Mouse (Mus musculus): ENCODE results near the gene Zfp184. TPM values are rescaled to one million over a fixed set of nuclear protein-coding genes. Genes with fewer than 3 reads are reported as not detected.
A peak's percentile ranks its signal among the peaks of the same experiment; 100 is the strongest.

Gene Zfp184
- polyA plus RNA-seq, 1 experiment: 0.95 TPM

DNA sequence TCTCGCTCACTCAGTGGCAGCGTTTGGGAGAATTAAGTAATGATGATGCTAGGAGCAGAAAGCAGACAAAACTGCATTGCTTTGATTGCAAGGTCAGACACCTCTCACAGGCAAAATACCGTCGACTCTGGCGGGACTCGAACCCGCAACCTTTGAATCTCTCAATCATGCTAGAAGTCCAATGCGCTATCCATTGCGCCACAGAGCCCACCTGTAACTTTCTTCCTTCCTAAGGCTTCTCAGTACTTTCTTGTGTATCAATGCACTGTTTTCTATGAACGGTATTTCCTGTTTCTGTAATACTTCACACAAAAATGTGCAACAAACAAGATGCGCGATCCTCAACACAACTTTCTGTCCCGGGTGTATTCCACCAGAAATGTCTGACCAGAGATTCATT is 27.9 kb upstream of the Zfp184 start:
- Histone ChIP-seq H3K27ac (ENCODE audit: insufficient read depth, low read length) (no peak overlapping the region), H3K4me1 (ENCODE audit: control insufficient read depth, insufficient read depth, low read length) (no peaks in the 10 kb centered on the region), H3K27me3 (ENCODE audit: control insufficient read depth, insufficient read depth, low read length) (peaks cover 7% of the 10 kb centered on the region; the same call in 1 of the 2 replicates), H3K4me3 (replicated peaks; ENCODE audit: insufficient read depth, low read depth, low read length) (no peak overlapping the region)
- TF ChIP-seq CTCF (IDR thresholded peaks at IDR 0.05; ENCODE audit: borderline replicate concordance, insufficient read depth, low read depth, low read length) (no peak), POLR2A (IDR thresholded peaks at IDR 0.05; ENCODE audit: borderline replicate concordance, insufficient read depth, low read length) (no peak)
- no peak for DNase-seq
- WGBS: 28% methylated on average over 13 of the region's 13 CpGs

DNA sequence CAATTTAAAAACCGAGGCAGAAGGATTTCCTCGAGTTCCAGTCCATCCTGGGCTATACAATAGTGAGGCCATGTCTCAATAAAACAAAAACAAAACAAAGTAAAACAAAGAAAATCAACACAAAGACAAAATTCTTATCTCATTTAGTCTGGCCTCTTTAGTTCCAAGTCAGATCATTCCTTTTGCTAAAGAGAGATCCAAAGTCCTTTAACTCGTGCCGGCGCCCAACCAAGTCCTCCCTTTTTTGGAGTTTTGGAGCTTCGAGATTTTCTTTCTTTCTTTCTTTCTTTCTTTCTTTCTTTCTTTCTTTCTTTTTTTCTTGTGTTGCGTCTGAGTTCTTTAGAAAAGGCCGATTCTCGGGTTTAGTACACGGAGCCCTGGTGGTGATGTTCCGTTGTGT is 27.4 kb upstream of the Zfp184 start:
- Histone ChIP-seq H3K27ac (ENCODE audit: insufficient read depth, low read length) (no peak overlapping the region), H3K4me1 (ENCODE audit: control insufficient read depth, insufficient read depth, low read length) (no peaks in the 10 kb centered on the region), H3K27me3 (ENCODE audit: control insufficient read depth, insufficient read depth, low read length) (peaks cover 7% of the 10 kb centered on the region; the same call in 1 of the 2 replicates), H3K4me3 (replicated peaks; ENCODE audit: insufficient read depth, low read depth, low read length) (no peak overlapping the region)
- TF ChIP-seq CTCF (IDR thresholded peaks at IDR 0.05; ENCODE audit: borderline replicate concordance, insufficient read depth, low read depth, low read length) (no peak), POLR2A (IDR thresholded peaks at IDR 0.05; ENCODE audit: borderline replicate concordance, insufficient read depth, low read length) (no peak)
- WGBS: 17% methylated on average over 11 of the region's 11 CpGs
- no peak for DNase-seq

DNA sequence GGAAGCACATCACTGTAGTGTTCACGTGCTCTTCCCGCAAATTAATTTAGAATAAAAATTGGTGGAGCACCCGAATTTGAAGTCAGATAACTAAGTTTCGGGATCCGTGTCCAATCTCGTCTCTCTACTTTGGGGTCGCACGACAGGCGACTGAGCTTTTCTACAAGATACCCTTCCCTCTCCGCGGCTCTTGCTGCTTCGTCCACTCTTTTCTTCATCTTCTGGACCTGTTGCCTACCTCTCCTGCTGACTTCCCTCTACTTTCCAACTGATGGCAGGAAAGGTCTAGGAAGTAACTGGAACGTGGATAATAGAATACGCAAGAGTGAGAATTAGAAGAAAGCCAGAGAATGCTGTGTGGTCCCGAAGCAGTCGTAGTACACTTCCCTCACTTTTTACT is 26.9 kb upstream of the Zfp184 start:
- Histone ChIP-seq H3K4me3 (replicated peaks; ENCODE audit: insufficient read depth, low read depth, low read length) (no peak overlapping the region), H3K4me1 (ENCODE audit: control insufficient read depth, insufficient read depth, low read length) (no peaks in the 10 kb centered on the region), H3K27me3 (ENCODE audit: control insufficient read depth, insufficient read depth, low read length) (peaks cover 7% of the 10 kb centered on the region; the same call in 1 of the 2 replicates), H3K27ac (ENCODE audit: insufficient read depth, low read length) (no peak overlapping the region)
- DNase-seq: no peak
- 7% methylated on average over 16 of the region's 16 CpGs for WGBS
- TF ChIP-seq CTCF (IDR thresholded peaks at IDR 0.05; ENCODE audit: borderline replicate concordance, insufficient read depth, low read depth, low read length) (no peak), POLR2A (IDR thresholded peaks at IDR 0.05; ENCODE audit: borderline replicate concordance, insufficient read depth, low read length) (no peak)

DNA sequence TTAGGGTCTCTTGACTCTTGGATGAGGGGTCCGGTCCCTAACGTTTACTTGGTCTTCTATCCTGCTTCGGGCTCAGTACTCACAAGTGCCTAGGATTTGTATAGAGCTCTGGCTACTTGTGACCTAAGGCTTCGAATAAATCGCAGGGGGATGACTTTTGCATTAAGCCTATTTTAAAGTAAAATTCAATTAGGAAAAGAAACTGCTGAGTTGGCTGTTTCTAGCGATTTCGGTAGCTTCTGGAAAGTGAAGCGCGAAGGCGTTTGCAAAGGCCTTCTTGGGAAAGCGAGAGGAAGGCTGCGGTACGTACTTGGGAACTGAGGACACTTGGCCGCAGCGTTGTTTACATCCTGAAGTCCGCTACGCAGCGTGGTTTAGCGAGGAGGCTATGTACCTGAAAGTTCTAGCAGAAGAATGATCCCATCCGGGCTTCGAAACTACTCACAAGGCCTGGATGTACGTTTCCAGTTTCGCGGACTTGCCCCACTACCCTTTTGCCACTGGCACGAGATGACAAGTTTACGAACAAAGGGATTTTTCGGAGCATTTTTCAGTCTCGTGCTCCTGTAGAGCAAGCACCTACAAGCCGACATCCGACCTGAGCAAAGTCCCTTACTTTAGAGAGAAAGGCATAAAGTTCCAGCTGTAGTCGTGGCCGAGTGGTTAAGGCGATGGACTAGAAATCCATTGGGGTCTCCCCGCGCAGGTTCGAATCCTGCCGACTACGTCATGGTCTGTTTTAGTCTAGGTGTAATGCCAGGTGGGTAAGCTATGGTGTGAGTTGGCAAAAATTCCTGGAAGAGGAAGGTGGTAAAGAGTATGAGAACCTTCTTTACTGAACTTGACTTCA is 26.1 kb upstream of the Zfp184 start:
- TF ChIP-seq POLR2A (IDR thresholded peaks at IDR 0.05; ENCODE audit: borderline replicate concordance, insufficient read depth, low read length) (no peak), CTCF (IDR thresholded peaks at IDR 0.05; ENCODE audit: borderline replicate concordance, insufficient read depth, low read depth, low read length) (no peak)
- Histone ChIP-seq H3K27me3 (ENCODE audit: control insufficient read depth, insufficient read depth, low read length) (peaks cover 7% of the 10 kb centered on the region; the same call in 1 of the 2 replicates), H3K4me3 (replicated peaks; ENCODE audit: insufficient read depth, low read depth, low read length) (peak overlapping the region; percentile 29), H3K27ac (ENCODE audit: insufficient read depth, low read length) (no peak overlapping the region), H3K4me1 (ENCODE audit: control insufficient read depth, insufficient read depth, low read length) (no peaks in the 10 kb centered on the region)
- peak; percentile 21 to 33 for DNase-seq
- WGBS: 8% methylated on average over 38 of the region's 38 CpGs

DNA sequence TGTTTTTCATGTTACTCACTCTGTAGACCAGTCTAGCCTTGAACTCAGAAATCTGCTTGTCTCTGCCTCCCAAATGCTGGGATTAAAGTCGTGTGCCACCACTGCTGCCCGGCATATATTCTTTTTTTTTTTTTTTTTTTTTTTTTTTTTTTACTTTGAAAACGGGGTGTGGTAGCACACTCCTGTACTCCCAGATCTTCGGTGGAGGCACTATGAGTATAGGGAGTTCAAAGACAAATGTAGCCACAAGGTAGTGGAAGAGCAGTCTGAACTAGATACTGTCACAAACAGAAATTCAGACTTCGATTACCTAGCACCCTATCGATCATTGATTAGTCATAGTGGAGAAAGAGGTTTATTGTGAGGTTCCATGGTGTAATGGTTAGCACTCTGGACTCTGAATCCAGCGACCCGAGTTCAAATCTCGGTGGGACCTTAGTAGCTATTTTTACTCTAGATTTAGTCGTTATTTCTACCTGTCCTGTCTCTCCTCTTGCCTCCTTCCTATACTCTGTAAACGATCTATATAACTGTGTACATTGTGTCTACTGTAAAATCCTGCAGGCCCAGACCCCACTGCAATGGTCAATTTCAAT is 25.0 kb upstream of the Zfp184 start:
- Histone ChIP-seq H3K27ac (ENCODE audit: insufficient read depth, low read length) (no peak overlapping the region), H3K27me3 (ENCODE audit: control insufficient read depth, insufficient read depth, low read length) (peaks cover 7% of the 10 kb centered on the region; the same call in 1 of the 2 replicates), H3K4me1 (ENCODE audit: control insufficient read depth, insufficient read depth, low read length) (no peaks in the 10 kb centered on the region), H3K4me3 (replicated peaks; ENCODE audit: insufficient read depth, low read depth, low read length) (no peak overlapping the region)
- no peak for TF ChIP-seq CTCF (IDR thresholded peaks at IDR 0.05; ENCODE audit: borderline replicate concordance, insufficient read depth, low read depth, low read length)
- no peak for TF ChIP-seq POLR2A (IDR thresholded peaks at IDR 0.05; ENCODE audit: borderline replicate concordance, insufficient read depth, low read length)
- DNase-seq: no peak
- WGBS: 20% methylated on average over 11 of the region's 11 CpGs

DNA sequence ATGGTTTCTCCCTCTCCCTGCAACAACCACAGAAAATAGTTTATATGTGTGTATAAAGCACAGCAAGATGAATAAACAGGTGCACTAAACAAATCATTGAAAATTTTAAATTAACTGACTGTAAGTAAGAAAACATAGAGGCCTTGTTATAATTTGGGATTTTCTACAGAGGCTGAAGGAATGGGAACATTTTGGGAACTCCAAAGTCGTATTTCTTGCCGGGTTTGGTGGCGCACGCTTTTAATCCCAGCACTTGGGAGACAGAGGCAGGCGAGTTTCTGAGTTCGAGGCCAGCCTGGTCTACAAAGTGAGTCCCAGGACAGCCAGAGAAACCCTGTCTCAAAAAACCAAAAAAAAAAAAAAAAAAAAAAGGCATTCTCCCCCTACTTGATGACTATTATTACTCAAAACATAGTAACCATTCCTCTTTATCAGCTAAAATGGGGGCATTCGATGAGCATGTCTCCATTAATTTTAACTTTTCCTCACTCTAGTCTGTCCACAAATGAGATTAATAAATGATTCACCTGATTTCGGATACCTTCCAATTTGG is 24.1 kb upstream of the Zfp184 start:
- Histone ChIP-seq H3K27ac (ENCODE audit: insufficient read depth, low read length) (no peak overlapping the region), H3K4me1 (ENCODE audit: control insufficient read depth, insufficient read depth, low read length) (no peaks in the 10 kb centered on the region), H3K4me3 (replicated peaks; ENCODE audit: insufficient read depth, low read depth, low read length) (no peak overlapping the region), H3K27me3 (ENCODE audit: control insufficient read depth, insufficient read depth, low read length) (peaks cover 7% of the 10 kb centered on the region; the same call in 1 of the 2 replicates)
- TF ChIP-seq CTCF (IDR thresholded peaks at IDR 0.05; ENCODE audit: borderline replicate concordance, insufficient read depth, low read depth, low read length) (no peak), POLR2A (IDR thresholded peaks at IDR 0.05; ENCODE audit: borderline replicate concordance, insufficient read depth, low read length) (no peak)
- 65% methylated on average over 8 of the region's 8 CpGs for WGBS
- DNase-seq: no peak

DNA sequence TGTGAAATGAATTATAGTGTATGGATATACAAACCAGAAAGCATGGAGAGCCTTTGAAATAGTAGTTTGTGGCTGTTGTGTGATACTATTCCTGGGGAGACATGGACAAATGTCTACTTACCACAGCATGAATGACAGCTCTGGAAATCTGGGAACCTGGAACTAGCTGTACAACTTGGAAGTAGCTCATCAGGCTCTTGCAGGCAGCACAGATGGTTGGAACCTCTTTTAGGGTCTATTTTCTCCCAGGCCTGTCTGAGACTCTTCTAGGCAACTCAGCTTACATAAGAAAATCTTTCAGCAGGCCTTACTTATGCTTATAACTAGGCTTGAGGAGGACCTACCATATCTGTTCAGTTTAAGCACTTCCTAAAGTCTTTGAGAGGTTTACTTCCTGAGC is 21.5 kb upstream of the Zfp184 start:
- Histone ChIP-seq H3K27ac (ENCODE audit: insufficient read depth, low read length) (no peak overlapping the region), H3K4me3 (replicated peaks; ENCODE audit: insufficient read depth, low read depth, low read length) (no peak overlapping the region), H3K4me1 (ENCODE audit: control insufficient read depth, insufficient read depth, low read length) (no peaks in the 10 kb centered on the region), H3K27me3 (ENCODE audit: control insufficient read depth, insufficient read depth, low read length) (peaks cover 6% of the 10 kb centered on the region; the same call in 1 of the 2 replicates)
- no peak for TF ChIP-seq CTCF (IDR thresholded peaks at IDR 0.05; ENCODE audit: borderline replicate concordance, insufficient read depth, low read depth, low read length)
- no peak for TF ChIP-seq POLR2A (IDR thresholded peaks at IDR 0.05; ENCODE audit: borderline replicate concordance, insufficient read depth, low read length)
- DNase-seq: no peak

All from cerebellum, adult 2 months (tissue).